Mouse (Mus musculus) ES-Bruce4 (cell line): ENCODE results near the gene Zfp575.

Experiments used
- CTCF ChIP-seq: IDR thresholded peaks from one replicate; pipeline ENCODE4 v1.8.1; 2011; ENCODE audit warnings: low read depth, low read length
- EP300 ChIP-seq: IDR thresholded peaks from 2 replicates; pipeline ENCODE4 v1.6.1; 2011; ENCODE audit warnings: low read depth, low read length; ENCODE audit not compliant: insufficient read depth
- POLR2A ChIP-seq: IDR thresholded peaks from one replicate; pipeline ENCODE4 v1.8.1; 2011; ENCODE audit warnings: low read length; ENCODE audit not compliant: insufficient read depth

GRCm38 (mm10) chr7:24585995-24586394, 1.4 kb downstream of the Zfp575 start:
- TF ChIP-seq CTCF = no peak
- no peak for TF ChIP-seq POLR2A
- TF ChIP-seq EP300 = no peak
